Mouse (Mus musculus): ENCODE results near the gene Zfp622. TPM values are rescaled to one million over a fixed set of nuclear protein-coding genes. Genes with fewer than 3 reads are reported as not detected.
"Not testable (repeated sequence)": the region's sequence is repeated elsewhere in the genome, so short reads cannot be mapped to it uniquely, and the experiment has no call there.

The Zfp622 gene
- polyA plus RNA-seq, 1 experiment from 2014 or later, result 30.0 TPM

DNA sequence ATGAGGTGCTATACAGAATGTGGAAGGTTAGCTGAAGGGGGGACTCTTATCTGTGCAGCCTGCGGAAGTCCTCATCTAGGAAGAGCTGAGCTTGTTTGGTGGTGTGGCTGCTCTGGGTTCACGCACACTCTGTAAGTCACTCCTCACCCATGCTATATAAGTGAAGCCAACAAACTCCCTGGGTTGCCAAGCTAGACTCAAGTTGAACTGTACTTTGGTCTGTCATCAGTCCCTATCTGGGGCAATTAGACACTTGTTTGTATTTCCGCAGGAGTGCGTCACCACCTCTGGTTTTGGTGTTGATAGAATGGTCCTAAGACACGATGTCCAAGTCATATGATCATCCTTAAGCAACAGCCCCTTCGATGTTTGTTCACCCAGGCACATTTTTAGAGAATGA, 8.4 kb upstream of the Zfp622 start:
- 76% methylated on average over 6 of the region's 6 CpGs for WGBS
- no peak overlapping the region for H3K4me2 ChIP-seq

DNA sequence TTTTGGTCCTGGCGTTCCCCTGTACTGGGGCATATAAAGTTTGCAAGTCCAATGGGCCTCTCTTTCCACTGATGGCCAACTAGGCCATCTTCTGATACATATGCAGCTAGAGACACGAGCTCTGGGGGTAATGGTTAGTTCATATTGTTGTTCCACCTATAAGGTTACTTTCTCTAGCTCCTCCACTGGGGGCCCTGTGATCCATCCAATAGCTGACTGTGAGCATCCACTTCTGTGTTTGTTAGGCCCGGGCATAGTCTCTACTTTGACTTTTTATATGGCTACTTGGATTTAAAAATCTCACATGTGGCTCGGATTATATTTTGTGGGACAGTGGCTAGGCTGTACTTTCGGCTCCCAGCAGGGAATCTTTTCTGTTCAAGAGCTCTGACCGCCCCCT, 552 bp upstream of the Zfp622 start:
- H3K4me2 ChIP-seq, result peak overlapping the region; percentile 82
- H3K27me3 ChIP-seq; ATAC-seq (ENCODE audit: borderline replicate concordance, extremely low read depth, low FRiP score, low TSS enrichment); H3K9me3 ChIP-seq: not testable (repeated sequence)
- peaks cover 15% of the 10 kb centered on the region for H3K4me1 ChIP-seq
- peaks cover 11% of the 10 kb centered on the region for H3K36me3 ChIP-seq
- H3K4me3 ChIP-seq, result peak overlapping the region; percentile 97
- H3K27ac ChIP-seq, result peak overlapping the region; percentile 84
- H3K9ac ChIP-seq, result peak overlapping the region; percentile 68
- 15% methylated on average over 6 of the region's 6 CpGs for WGBS

More for the DNA sequence above, 8.4 kb upstream of the Zfp622 start:
- no peaks in the 10 kb centered on the region for H3K36me3 ChIP-seq
- no peaks in the 10 kb centered on the region for H3K4me1 ChIP-seq
- ATAC-seq (ENCODE audit: borderline replicate concordance, extremely low read depth, low FRiP score, low TSS enrichment), result no peak
- no peak overlapping the region for H3K27ac ChIP-seq
- H3K27me3 ChIP-seq, result no peaks in the 10 kb centered on the region
- no peak overlapping the region for H3K4me3 ChIP-seq
- H3K9ac ChIP-seq, result no peak overlapping the region
- H3K9me3 ChIP-seq, result no peaks in the 10 kb centered on the region

DNA sequence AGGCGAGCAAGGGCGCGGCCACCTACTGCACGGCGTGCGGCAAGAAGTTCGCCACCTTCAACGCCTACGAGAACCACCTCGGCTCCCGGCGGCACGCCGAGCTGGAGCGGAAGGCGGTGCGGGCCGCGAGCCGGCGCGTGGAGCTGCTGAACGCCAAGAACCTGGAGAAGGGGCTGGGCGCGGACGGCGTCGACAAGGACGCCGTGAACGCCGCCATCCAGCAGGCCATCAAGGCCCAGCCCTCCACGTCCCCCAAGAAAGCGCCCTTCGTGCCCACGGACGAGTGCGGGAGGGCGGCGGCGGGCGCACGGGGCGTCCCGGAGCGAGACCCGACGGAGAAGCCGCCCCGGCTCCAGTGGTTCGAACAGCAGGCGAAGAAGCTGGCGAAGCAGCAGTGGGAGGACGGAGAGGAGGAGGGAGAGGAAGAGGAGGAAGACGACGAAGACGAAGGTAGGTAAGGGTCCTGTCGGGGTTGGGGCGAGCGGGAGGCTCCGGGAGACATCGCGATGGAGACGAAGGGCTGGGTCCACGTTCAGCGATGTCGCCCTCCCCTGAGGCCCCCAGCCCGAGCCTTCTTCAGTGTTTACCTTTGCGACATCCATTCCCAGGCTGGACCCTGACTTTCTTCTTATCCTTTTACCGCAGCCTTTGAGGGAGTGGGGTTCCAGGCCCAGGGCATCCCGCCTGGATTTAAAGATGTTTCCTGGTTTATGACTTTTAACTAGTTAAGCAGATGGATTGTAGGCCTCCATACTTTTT, 747 bp downstream of the Zfp622 start:
- Histone ChIP-seq H3K9me3 (no peaks in the 10 kb centered on the region), H3K27me3 (no peaks in the 10 kb centered on the region), H3K9ac (peak overlapping the region; percentile 91), H3K36me3 (peaks cover 15% of the 10 kb centered on the region), H3K27ac (peak overlapping the region; percentile 90), H3K4me2 (peak overlapping the region; percentile 82), H3K4me3 (peak overlapping the region; percentile 97), H3K4me1 (peaks cover 15% of the 10 kb centered on the region)
- peak; percentile 17; the same call in 1 of the 2 replicates for ATAC-seq (ENCODE audit: borderline replicate concordance, extremely low read depth, low FRiP score, low TSS enrichment)
- WGBS, result 1% methylated on average over 58 of the region's 71 CpGs

DNA sequence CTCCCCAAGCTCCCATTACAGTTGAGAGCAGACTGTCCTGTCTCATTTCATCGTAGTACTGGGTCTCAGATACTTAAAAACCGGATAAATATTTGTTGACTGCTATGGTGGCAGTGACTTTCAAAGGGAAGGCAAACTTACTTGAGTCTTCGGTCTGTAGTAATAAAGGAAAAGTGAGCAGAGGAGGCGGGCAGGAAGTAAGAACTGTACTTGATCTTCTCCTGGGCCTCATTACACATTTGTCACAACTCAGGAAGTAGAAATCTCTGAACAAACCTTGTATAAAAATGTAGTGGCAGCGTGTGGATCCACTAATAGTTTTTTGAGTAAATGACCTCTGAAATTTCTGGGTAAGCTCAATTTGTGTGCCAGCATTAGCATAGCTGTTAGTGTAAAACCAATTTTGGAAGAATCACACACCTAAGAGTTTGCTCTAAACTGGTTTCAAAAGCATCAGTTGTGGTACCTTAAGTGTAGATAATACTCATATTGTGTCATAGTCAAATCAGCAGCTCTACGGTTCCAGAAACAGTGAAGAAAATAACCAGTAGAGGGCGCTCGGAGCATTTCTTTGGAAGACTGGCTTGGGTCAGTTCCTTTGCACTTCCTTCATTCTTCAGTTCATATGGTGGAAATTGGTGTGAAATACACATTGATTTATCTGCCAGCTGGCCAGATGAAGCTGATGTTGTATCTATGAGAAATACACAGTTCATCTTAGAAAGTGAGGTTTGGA, 9.0 kb downstream of the Zfp622 start:
- no peak overlapping the region for H3K4me2 ChIP-seq
- WGBS, result 53% methylated on average over 8 of the region's 8 CpGs
- no peak overlapping the region for H3K27ac ChIP-seq
- no peaks in the 10 kb centered on the region for H3K27me3 ChIP-seq
- H3K36me3 ChIP-seq, result peaks cover 59% of the 10 kb centered on the region
- H3K9ac ChIP-seq, result no peak overlapping the region
- H3K4me1 ChIP-seq, result no peaks in the 10 kb centered on the region
- ATAC-seq (ENCODE audit: borderline replicate concordance, extremely low read depth, low FRiP score, low TSS enrichment), result no peak
- no peaks in the 10 kb centered on the region for H3K9me3 ChIP-seq
- H3K4me3 ChIP-seq, result no peak overlapping the region

DNA sequence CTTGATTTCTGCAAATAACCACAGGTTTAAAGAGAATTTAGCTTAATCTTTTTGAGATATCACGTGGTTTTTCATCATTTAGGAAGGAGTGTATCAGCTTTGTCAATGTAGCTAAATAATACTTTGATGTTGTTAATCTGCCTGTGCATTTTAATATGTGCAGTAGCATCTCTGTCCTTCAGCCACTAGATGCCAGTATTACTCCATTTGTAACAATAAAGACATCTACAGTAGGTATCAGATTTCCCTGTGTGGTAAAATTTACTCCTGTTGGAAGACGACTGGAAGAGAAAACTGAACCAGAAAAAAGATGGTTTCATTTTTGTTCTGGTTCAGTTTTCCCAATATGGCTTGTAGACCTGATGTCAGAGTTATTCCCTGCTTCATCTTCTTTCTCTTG, 11.4 kb downstream of the Zfp622 start:
- Histone ChIP-seq H3K4me3 (no peak overlapping the region), H3K27me3 (no peaks in the 10 kb centered on the region), H3K36me3 (peaks cover 48% of the 10 kb centered on the region), H3K4me2 (no peak overlapping the region), H3K9me3 (no peaks in the 10 kb centered on the region), H3K9ac (no peak overlapping the region), H3K4me1 (no peaks in the 10 kb centered on the region), H3K27ac (no peak overlapping the region)
- no peak for ATAC-seq (ENCODE audit: borderline replicate concordance, extremely low read depth, low FRiP score, low TSS enrichment)
- WGBS, result 48% methylated on average over 2 of the region's 2 CpGs

DNA sequence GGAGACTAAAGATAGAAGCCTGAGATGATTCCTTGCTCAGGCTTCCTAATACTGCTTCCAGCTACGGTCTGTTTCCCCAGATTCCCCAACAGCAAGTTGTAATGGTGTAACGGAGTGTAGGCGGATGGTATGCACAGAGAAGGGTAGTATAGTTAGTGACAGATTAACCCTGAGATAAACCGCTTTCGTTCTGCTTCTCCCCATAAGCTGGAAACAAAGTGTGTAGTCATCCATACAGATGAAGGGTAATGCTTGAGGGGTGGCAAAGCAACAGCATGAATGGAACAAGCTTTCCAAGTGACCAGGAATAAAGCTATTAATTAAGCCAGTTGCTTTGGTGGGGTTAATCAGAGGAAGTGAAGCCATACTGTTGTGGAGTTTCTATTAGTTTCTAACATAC, 15.4 kb downstream of the Zfp622 start:
- H3K36me3 ChIP-seq, result peaks cover 22% of the 10 kb centered on the region
- not testable (repeated sequence) for H3K9ac ChIP-seq; H3K27ac ChIP-seq; H3K4me1 ChIP-seq; H3K4me3 ChIP-seq; ATAC-seq (ENCODE audit: borderline replicate concordance, extremely low read depth, low FRiP score, low TSS enrichment); H3K4me2 ChIP-seq; H3K27me3 ChIP-seq; H3K9me3 ChIP-seq
- 77% methylated on average over 5 of the region's 5 CpGs for WGBS

DNA sequence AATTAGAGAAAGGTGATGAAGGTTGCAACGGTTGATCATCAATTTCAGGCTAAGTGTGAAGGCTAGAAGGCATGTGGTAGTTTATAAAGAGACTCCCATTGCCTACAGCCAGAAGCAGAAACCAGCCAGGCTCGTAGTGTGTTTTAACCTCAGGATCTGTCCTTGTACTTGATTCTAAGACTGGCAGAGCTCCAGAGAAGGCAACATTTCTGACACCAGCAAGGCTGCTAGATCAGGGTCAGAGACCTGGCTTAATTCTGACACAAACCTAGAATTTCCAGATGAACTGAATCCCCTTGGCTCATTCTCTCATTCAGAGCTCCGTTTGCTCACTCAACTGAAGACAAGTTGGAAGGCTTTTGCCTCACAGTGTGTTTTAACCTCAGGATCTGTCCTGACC, 24.5 kb downstream of the Zfp622 start:
- H3K36me3 ChIP-seq, result no peaks in the 10 kb centered on the region
- H3K27me3 ChIP-seq, result no peaks in the 10 kb centered on the region
- H3K9ac ChIP-seq, result no peak overlapping the region
- no peak overlapping the region for H3K27ac ChIP-seq
- ATAC-seq (ENCODE audit: borderline replicate concordance, extremely low read depth, low FRiP score, low TSS enrichment), result no peak
- no peaks in the 10 kb centered on the region for H3K4me1 ChIP-seq
- no peak overlapping the region for H3K4me3 ChIP-seq
- WGBS, result 71% methylated on average over 3 of the region's 3 CpGs
- no peaks in the 10 kb centered on the region for H3K9me3 ChIP-seq
- H3K4me2 ChIP-seq, result no peak overlapping the region

DNA sequence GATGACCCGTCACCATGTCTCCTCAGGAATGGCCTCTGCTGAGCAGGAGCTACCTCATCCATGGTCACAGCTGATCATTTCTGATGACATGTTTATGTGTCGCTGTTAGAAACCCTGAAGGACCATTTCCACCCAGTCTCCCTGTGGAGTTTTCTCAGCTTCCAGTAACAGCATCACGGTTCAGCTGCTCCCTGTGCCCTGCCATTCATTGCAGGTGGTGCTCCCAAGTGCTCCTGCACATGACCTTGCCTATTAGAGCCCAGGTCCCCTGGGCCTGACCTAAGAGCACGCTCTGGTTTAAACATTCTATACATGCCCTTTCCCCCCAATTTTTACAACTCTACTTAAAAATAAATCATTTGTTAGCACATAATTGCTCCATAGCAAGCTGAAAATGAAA, 28.7 kb downstream of the Zfp622 start:
- no peak overlapping the region for H3K4me3 ChIP-seq
- no peak overlapping the region for H3K4me2 ChIP-seq
- H3K9ac ChIP-seq, result no peak overlapping the region
- no peaks in the 10 kb centered on the region for H3K4me1 ChIP-seq
- no peaks in the 10 kb centered on the region for H3K9me3 ChIP-seq
- H3K27ac ChIP-seq, result no peak overlapping the region
- 49% methylated on average over 4 of the region's 4 CpGs for WGBS
- no peak for ATAC-seq (ENCODE audit: borderline replicate concordance, extremely low read depth, low FRiP score, low TSS enrichment)
- H3K27me3 ChIP-seq, result no peaks in the 10 kb centered on the region
- no peaks in the 10 kb centered on the region for H3K36me3 ChIP-seq

DNA sequence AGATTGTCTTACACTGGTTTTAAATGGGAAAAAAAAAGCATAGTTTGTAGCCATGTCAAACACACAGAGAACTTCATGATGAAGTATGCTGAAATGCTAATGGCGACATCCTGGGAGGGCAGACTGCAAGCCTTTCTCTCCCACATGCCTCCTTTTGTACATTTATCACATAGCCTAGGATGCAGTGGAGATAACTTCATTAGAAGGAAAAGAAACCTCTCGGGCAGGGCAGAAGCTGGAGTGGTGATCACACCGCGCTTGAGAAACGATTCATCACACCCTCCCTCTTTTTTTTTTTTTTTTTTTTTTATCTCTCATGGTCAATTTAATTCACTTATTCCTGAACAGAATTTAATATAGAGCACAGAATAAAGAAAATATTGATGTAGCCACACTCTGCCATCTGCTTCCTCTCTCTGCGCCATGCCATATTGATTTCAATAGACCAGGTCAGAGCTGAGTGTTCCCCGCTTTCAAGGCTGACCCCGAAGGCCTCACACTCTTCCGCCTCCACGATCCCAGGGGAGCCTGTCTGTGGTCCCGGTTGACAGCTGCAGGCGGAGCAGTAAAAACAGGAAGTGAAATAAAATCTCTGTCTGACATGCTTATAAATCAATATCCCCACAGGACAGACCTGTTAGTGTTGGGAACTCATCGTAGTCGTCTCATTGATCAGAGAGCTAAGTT, 32.0 kb downstream of the Zfp622 start:
- Histone ChIP-seq H3K9me3 (no peaks in the 10 kb centered on the region), H3K9ac (no peak overlapping the region), H3K27me3 (no peaks in the 10 kb centered on the region), H3K4me2 (no peak overlapping the region), H3K27ac (no peak overlapping the region), H3K4me3 (no peak overlapping the region), H3K4me1 (no peaks in the 10 kb centered on the region), H3K36me3 (no peaks in the 10 kb centered on the region)
- WGBS, result 39% methylated on average over 14 of the region's 14 CpGs
- no peak for ATAC-seq (ENCODE audit: borderline replicate concordance, extremely low read depth, low FRiP score, low TSS enrichment)

DNA sequence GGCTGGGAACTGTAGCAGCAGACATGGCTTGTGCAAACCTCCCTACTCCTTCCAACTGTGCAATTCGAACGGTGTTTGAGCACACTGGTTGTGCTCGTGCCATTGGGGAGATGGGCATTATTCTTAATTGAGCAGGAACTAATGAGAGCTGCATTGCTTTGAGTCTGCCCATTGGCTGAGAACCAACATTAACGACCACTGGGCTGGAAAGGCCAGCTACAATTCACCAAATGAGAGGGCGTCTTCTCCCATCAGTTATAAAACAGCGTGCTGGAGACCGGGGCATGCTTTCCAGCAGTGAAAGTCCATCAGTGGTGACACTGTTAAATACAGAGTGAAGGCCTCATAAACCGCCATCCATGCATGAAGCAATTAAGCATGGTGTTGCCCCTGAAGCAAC, 37.6 kb downstream of the Zfp622 start:
- H3K9ac ChIP-seq, result no peak overlapping the region
- no peak for ATAC-seq (ENCODE audit: borderline replicate concordance, extremely low read depth, low FRiP score, low TSS enrichment)

DNA sequence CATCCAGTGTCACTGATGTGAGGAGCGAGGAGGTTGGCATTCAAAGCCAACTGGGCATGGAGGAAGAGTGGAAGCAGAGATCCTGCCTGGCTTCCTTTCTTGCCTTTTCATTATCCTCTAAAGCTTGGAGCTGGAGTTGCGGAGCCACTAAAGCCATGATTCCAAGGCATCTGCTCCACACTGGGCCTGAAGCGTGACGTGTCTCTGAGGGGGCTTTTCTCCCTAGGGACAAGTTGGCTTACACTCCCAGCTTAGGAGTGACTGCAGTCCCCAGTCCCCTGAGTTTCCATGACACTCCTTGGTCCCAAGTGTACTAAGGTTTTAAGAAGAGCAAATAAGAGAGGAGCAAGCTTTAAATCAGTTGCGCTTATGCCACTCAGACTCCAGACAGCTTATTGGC, 38.5 kb downstream of the Zfp622 start:
- H3K9ac ChIP-seq, result no peak overlapping the region
- WGBS, result 84% methylated on average over 5 of the region's 5 CpGs
- ATAC-seq (ENCODE audit: borderline replicate concordance, extremely low read depth, low FRiP score, low TSS enrichment), result no peak
- H3K36me3 ChIP-seq, result no peaks in the 10 kb centered on the region
- no peaks in the 10 kb centered on the region for H3K4me1 ChIP-seq
- H3K4me2 ChIP-seq, result no peak overlapping the region
- no peak overlapping the region for H3K27ac ChIP-seq
- no peak overlapping the region for H3K4me3 ChIP-seq
- no peaks in the 10 kb centered on the region for H3K27me3 ChIP-seq
- H3K9me3 ChIP-seq, result no peaks in the 10 kb centered on the region

More for the DNA sequence above, 37.6 kb downstream of the Zfp622 start:
- no peak overlapping the region for H3K27ac ChIP-seq
- no peak overlapping the region for H3K4me2 ChIP-seq
- no peaks in the 10 kb centered on the region for H3K4me1 ChIP-seq
- no peaks in the 10 kb centered on the region for H3K36me3 ChIP-seq
- no peaks in the 10 kb centered on the region for H3K27me3 ChIP-seq
- WGBS, result 80% methylated on average over 8 of the region's 8 CpGs
- no peaks in the 10 kb centered on the region for H3K9me3 ChIP-seq
- no peak overlapping the region for H3K4me3 ChIP-seq

DNA sequence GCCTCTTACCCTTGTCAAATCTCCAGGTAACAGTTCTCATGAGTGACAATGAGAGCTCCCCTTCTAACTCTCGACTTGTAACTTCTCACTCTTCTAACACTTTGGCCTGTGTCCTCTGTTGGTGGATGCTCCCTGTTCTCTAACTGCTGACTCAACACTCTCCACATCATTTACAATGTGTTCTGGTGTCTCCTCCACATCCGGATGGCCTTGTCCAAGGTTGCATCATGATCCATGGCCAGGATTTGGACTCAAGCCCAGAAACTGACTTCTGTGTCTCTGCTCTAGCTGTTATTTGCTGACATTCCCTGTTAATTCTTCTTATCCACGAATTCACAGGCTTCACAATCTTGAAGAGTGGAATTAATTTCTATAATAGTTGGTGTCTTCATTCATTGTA, 47.5 kb downstream of the Zfp622 start:
- H3K27me3 ChIP-seq, result no peaks in the 10 kb centered on the region
- H3K4me3 ChIP-seq, result no peak overlapping the region
- H3K36me3 ChIP-seq, result no peaks in the 10 kb centered on the region
- no peaks in the 10 kb centered on the region for H3K9me3 ChIP-seq
- WGBS, result 35% methylated on average over 3 of the region's 3 CpGs
- H3K9ac ChIP-seq, result no peak overlapping the region
- no peak overlapping the region for H3K27ac ChIP-seq
- ATAC-seq (ENCODE audit: borderline replicate concordance, extremely low read depth, low FRiP score, low TSS enrichment), result peak; percentile 73; the same call in 1 of the 2 replicates
- no peaks in the 10 kb centered on the region for H3K4me1 ChIP-seq
- no peak overlapping the region for H3K4me2 ChIP-seq

Measured in lung, embryonic 15.5 days (tissue).